Mouse (Mus musculus): ENCODE results near the gene Syne1. TPM values are rescaled to one million over a fixed set of nuclear protein-coding genes. Genes with fewer than 3 reads are reported as not detected.
A peak's percentile ranks its signal among the peaks of the same experiment; 100 is the strongest.

Syne1 gene
- polyA plus RNA-seq, 1 experiment, result 67.1 TPM

- no peaks in the 10 kb centered on the region; the same call in 1 of the 2 replicates for H3K4me1 ChIP-seq (ENCODE audit: control insufficient read depth, insufficient read depth, low read length)
- 84% methylated on average over 3 of the region's 3 CpGs for WGBS
Observed at GRCm38 (mm10) chr10:5163286-5163685, 388.0 kb downstream of the Syne1 start.

GRCm38 (mm10) chr10:5161394-5161872 is 389.8 kb downstream of the Syne1 start:
- Histone ChIP-seq H3K4me3 (replicated peaks; ENCODE audit: control insufficient read depth, low read depth, low read length) (no peak overlapping the region), H3K27ac (ENCODE audit: control insufficient read depth, insufficient read depth, low read depth, low read length, poor library complexity) (peak overlapping the region; percentile 60; the same call in 1 of the 2 replicates), H3K4me1 (ENCODE audit: control insufficient read depth, insufficient read depth, low read length) (no peaks in the 10 kb centered on the region; the same call in 1 of the 2 replicates)
- WGBS, result 39% methylated on average over 12 of the region's 12 CpGs
- TF ChIP-seq CTCF (IDR thresholded peaks at IDR 0.05; ENCODE audit: control insufficient read depth, insufficient read depth, low read length) (0 out of 2 replicates have a peak, but pooled peaks have one; percentile 15), POLR2A (IDR thresholded peaks at IDR 0.05; ENCODE audit: borderline replicate concordance, control insufficient read depth, low read depth, low read length) (no peak)

More at GRCm38 (mm10) chr10:5163286-5163685, 388.0 kb downstream of the Syne1 start:
- H3K27ac ChIP-seq (ENCODE audit: control insufficient read depth, insufficient read depth, low read depth, low read length, poor library complexity), result peak overlapping the region; percentile 34; the same call in 1 of the 2 replicates
- H3K4me3 ChIP-seq (replicated peaks; ENCODE audit: control insufficient read depth, low read depth, low read length), result no peak overlapping the region
- no peak for TF ChIP-seq POLR2A (IDR thresholded peaks at IDR 0.05; ENCODE audit: borderline replicate concordance, control insufficient read depth, low read depth, low read length)
- TF ChIP-seq CTCF (IDR thresholded peaks at IDR 0.05; ENCODE audit: control insufficient read depth, insufficient read depth, low read length), result no peak

GRCm38 (mm10) chr10:5159679-5160078 is 391.6 kb downstream of the Syne1 start:
- TF ChIP-seq CTCF (IDR thresholded peaks at IDR 0.05; ENCODE audit: control insufficient read depth, insufficient read depth, low read length), result no peak
- no peak for TF ChIP-seq POLR2A (IDR thresholded peaks at IDR 0.05; ENCODE audit: borderline replicate concordance, control insufficient read depth, low read depth, low read length)
- Histone ChIP-seq H3K4me3 (replicated peaks; ENCODE audit: control insufficient read depth, low read depth, low read length) (no peak overlapping the region), H3K27ac (ENCODE audit: control insufficient read depth, insufficient read depth, low read depth, low read length, poor library complexity) (0 out of 2 replicates have a peak overlapping the region, but pooled peaks have one; percentile 29), H3K4me1 (ENCODE audit: control insufficient read depth, insufficient read depth, low read length) (no peaks in the 10 kb centered on the region; the same call in 1 of the 2 replicates)
- WGBS, result 36% methylated on average over 8 of the region's 8 CpGs

GRCm38 (mm10) chr10:5153047-5153446 is 398.2 kb downstream of the Syne1 start:
- Histone ChIP-seq H3K4me3 (replicated peaks; ENCODE audit: control insufficient read depth, low read depth, low read length) (no peak overlapping the region), H3K4me1 (ENCODE audit: control insufficient read depth, insufficient read depth, low read length) (no peaks in the 10 kb centered on the region), H3K27ac (ENCODE audit: control insufficient read depth, insufficient read depth, low read depth, low read length, poor library complexity) (no peak overlapping the region)
- TF ChIP-seq POLR2A (IDR thresholded peaks at IDR 0.05; ENCODE audit: borderline replicate concordance, control insufficient read depth, low read depth, low read length) (no peak), CTCF (IDR thresholded peaks at IDR 0.05; ENCODE audit: control insufficient read depth, insufficient read depth, low read length) (no peak)
- WGBS, result 92% methylated on average over 6 of the region's 6 CpGs

- no peak overlapping the region for H3K27ac ChIP-seq (ENCODE audit: control insufficient read depth, insufficient read depth, low read depth, low read length, poor library complexity)
- no peaks in the 10 kb centered on the region for H3K4me1 ChIP-seq (ENCODE audit: control insufficient read depth, insufficient read depth, low read length)
- no peak for TF ChIP-seq POLR2A (IDR thresholded peaks at IDR 0.05; ENCODE audit: borderline replicate concordance, control insufficient read depth, low read depth, low read length)
- WGBS, result 91% methylated on average over 5 of the region's 5 CpGs
- H3K4me3 ChIP-seq (replicated peaks; ENCODE audit: control insufficient read depth, low read depth, low read length), result no peak overlapping the region
Observed at GRCm38 (mm10) chr10:5141471-5141870, 409.8 kb downstream of the Syne1 start.

GRCm38 (mm10) chr10:5139932-5140264 is 411.4 kb downstream of the Syne1 start:
- Histone ChIP-seq H3K27ac (ENCODE audit: control insufficient read depth, insufficient read depth, low read depth, low read length, poor library complexity) (no peak overlapping the region), H3K4me1 (ENCODE audit: control insufficient read depth, insufficient read depth, low read length) (no peaks in the 10 kb centered on the region), H3K4me3 (replicated peaks; ENCODE audit: control insufficient read depth, low read depth, low read length) (no peak overlapping the region)
- whole genome bisulfite sequencing, result 83% methylated on average over 4 of the region's 4 CpGs
- TF ChIP-seq CTCF (IDR thresholded peaks at IDR 0.05; ENCODE audit: control insufficient read depth, insufficient read depth, low read length) (no peak), POLR2A (IDR thresholded peaks at IDR 0.05; ENCODE audit: borderline replicate concordance, control insufficient read depth, low read depth, low read length) (no peak)

- no peaks in the 10 kb centered on the region for H3K4me1 ChIP-seq (ENCODE audit: control insufficient read depth, insufficient read depth, low read length)
Observed at GRCm38 (mm10) chr10:5139246-5139931, 411.9 kb downstream of the Syne1 start.

GRCm38 (mm10) chr10:5132050-5132449 is 419.2 kb downstream of the Syne1 start:
- H3K4me3 ChIP-seq (replicated peaks; ENCODE audit: control insufficient read depth, low read depth, low read length), result no peak overlapping the region
- WGBS, result 87% methylated on average over 3 of the region's 3 CpGs
- TF ChIP-seq POLR2A (IDR thresholded peaks at IDR 0.05; ENCODE audit: borderline replicate concordance, control insufficient read depth, low read depth, low read length) (no peak), CTCF (IDR thresholded peaks at IDR 0.05; ENCODE audit: control insufficient read depth, insufficient read depth, low read length) (no peak)

More at GRCm38 (mm10) chr10:5139246-5139931, 411.9 kb downstream of the Syne1 start:
- Histone ChIP-seq H3K27ac (ENCODE audit: control insufficient read depth, insufficient read depth, low read depth, low read length, poor library complexity) (no peak overlapping the region), H3K4me3 (replicated peaks; ENCODE audit: control insufficient read depth, low read depth, low read length) (no peak overlapping the region)
- no peak for TF ChIP-seq POLR2A (IDR thresholded peaks at IDR 0.05; ENCODE audit: borderline replicate concordance, control insufficient read depth, low read depth, low read length)
- no peak for TF ChIP-seq CTCF (IDR thresholded peaks at IDR 0.05; ENCODE audit: control insufficient read depth, insufficient read depth, low read length)
- 90% methylated on average over 3 of the region's 3 CpGs for WGBS

More at GRCm38 (mm10) chr10:5132050-5132449, 419.2 kb downstream of the Syne1 start:
- Histone ChIP-seq H3K4me1 (ENCODE audit: control insufficient read depth, insufficient read depth, low read length) (no peaks in the 10 kb centered on the region), H3K27ac (ENCODE audit: control insufficient read depth, insufficient read depth, low read depth, low read length, poor library complexity) (no peak overlapping the region)

Data from bone marrow, adult 2 months (tissue).